Mouse (Mus musculus) cortical plate, adult 2 months (tissue): ENCODE measurements around the gene Arhgap24.

Experiments used
- CTCF ChIP-seq: fragments of 200-500 bp; IDR thresholded peaks from 2 replicates; pipeline ENCODE4 v1.5.1; 2011; ENCODE audit warnings: mild to moderate bottlenecking, control low read depth, low read length; ENCODE audit not compliant: insufficient read depth; ENCODE audit errors: extremely low read depth
- POLR2A ChIP-seq: fragments of 200-500 bp; IDR thresholded peaks from 2 replicates; pipeline ENCODE4 v1.6.1; 2011; ENCODE audit warnings: mild to moderate bottlenecking, low read length, control low read depth; ENCODE audit not compliant: insufficient read depth; ENCODE audit errors: extremely low read depth

DNA sequence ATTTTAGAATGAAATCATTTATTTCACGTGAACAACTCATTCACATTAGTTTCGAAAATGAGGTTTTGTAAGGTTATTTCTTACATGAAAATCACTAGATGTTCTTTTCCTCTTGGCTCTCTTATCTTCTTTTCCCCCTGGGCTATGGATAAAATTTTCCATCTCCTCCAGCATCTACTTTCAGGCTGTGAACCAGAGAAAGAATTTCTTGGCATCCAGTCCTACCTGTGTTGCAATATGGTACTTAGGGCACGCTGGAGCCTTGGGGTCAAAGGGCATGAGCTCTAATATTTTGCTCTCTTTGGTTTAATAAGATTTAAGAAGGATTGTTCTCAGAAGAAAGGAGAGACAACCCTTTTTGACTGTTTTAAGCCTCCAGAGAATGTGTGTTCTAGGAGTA, 132.4 kb downstream of the Arhgap24 start:
- TF ChIP-seq POLR2A: no peak
- TF ChIP-seq CTCF: no peak
